Mouse (Mus musculus) left cerebral cortex, postnatal 10 days (tissue): ENCODE data around the gene Olfr520. TPM values are rescaled to one million over a fixed set of nuclear protein-coding genes. Genes with fewer than 3 reads are reported as not detected.
"Not testable (repeated sequence)": the region's sequence is repeated elsewhere in the genome, so short reads cannot be mapped to it uniquely, and the experiment has no call there.

Source experiments
- DNase-seq, 2 experiments: peaks; one replicate each; pipeline ENCODE4 v3.0.0; 2021 to 2022; ENCODE audit warnings: low spot score in 2 of 2, mixed read lengths in 1 of 2; ENCODE audit errors: extremely low spot score in 1 of 2
- intact Hi-C: fragments of 180-260 bp; cut with DNase I; formaldehyde crosslinking; loops from one replicate; pipeline ENCODE4 v1.15.1; 2025
- total RNA-seq, 2 experiments: library from RNA; stranded (reverse); gene quantifications; 2 replicates each; pipeline ENCODE4 v1.2.3; 2021

Olfr520 gene
- total RNA-seq, 2 experiments from 2014 or later, result 0.51 TPM; not detected in 1

DNA sequence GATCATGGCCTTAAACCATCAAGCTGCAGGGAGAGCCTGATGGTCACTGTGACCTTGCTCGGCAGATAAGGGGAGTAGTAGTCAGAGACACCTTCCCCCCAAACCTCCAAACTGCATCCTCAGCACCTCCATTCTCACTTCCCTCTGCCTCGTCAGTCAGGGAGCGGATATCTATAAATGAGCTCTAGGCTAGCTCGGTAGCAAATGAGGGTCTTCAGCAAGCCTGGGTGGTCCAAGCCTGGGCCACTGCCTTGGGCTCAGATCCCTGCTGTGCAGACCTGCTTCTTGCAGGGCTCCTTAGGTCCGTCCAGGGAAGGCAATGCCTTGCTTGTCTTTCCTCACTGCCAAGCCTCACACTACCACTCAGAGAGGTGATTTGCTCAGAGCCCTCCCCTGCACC lies 21.3 kb upstream of the Olfr520 start:
- intact Hi-C loops, result loop anchor here (5.0 kb wide), 1 partner anchor 81 kb away; the partner anchor contains the start of gene Tpbgl
- DNase-seq, result no peak

DNA sequence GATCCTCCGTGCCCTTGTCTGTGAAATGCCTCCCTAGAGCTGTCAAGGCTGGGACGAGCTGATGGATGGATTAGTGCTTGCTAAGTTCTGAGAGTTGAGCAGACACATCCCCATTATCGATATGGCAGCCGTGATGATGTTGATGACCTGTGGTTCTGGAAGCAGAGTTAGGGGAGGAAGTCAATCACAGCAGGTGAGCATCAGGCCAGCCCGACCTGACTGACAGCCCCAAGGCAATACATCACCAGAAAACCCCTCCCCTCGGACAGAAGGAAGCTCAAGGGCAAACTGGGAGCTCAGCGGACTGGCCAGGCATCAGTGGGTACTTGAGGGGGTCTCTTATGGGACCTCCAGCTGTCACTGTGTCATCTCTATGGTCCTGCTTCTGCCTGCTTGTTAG lies 20.1 kb upstream of the Olfr520 start:
- intact Hi-C loops, result loop anchor here (5.0 kb wide), 2 partner anchors 82 to 83 kb away; partner anchors contain the start of gene Tpbgl
- DNase-seq, result no peak

DNA sequence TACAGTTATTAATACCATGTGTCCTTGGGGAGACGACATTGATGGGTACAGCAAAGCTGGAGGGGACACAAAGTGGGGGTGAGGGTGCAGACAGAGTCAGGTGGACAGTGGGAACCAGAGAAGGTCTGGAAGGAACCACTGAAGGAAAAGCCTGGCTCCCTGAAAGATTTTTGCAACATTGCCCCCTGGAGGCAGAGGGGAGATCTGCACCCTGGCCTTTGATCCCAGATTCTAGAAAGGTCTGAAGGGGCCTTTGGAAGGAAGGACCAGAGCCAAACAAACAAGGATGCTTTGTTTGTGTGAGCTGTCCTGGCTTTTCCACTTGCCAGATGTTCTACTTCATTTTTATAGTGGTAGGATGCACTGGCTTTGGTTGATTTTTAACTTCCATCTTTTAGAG lies 19.6 kb upstream of the Olfr520 start:
- intact Hi-C loops, result loop anchor here (5.0 kb wide), 1 partner anchor 82 kb away; no protein-coding TSS in a partner anchor

DNA sequence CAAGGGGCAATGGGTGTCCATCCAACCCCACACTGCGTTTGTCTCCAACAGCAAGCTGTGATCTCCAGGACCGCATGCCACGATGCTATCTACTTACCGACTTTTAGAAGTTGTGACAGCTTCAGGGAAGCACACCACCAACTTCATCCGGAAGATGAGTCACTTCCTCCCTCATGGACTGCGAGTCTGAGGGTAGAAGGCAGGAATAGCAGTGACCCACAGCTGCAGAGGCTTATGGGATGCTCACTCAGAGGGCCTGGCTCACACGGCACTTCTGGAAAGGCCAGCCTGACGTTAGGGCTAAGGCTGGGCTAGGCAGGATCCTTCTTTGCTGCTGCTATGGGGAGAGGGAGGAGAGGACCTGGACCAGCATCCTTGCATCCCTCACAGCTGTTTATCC lies 18.9 kb upstream of the Olfr520 start, which contains the start of gene Slco2b1:
Gene Slco2b1 (minus strand): TSS at position 175 of the 400 bp plus-strand sequence.
- no peak for DNase-seq
- intact Hi-C loops, result loop anchor here (5.0 kb wide), 1 partner anchor 81 kb away; no protein-coding TSS in a partner anchor

More for the DNA sequence above, 19.6 kb upstream of the Olfr520 start:
- peak in 1 of 2 experiments; percentile 51 for DNase-seq

DNA sequence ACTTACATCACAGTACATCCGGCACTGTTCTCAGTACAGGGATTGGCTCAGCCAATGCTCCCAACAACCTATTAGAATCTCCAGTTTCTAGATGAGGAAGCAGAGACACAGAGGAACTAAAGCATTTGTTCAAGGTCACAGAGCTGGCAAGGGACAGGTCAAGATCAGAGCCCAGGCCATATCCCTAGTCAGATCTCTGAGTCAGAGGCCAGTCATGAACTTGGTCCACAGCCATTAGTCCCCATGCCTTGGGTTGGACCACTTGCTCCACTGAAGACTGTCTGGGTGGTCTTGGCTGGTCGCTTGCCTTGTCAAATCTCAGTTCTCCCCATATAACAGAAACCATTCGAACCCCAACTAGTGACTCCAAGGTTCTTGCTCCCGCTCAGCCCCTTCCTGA lies 17.6 kb upstream of the Olfr520 start:
- DNase-seq, result no peak
- intact Hi-C loops, result loop anchor here (5.0 kb wide), 1 partner anchor 80 kb away; no protein-coding TSS in a partner anchor

DNA sequence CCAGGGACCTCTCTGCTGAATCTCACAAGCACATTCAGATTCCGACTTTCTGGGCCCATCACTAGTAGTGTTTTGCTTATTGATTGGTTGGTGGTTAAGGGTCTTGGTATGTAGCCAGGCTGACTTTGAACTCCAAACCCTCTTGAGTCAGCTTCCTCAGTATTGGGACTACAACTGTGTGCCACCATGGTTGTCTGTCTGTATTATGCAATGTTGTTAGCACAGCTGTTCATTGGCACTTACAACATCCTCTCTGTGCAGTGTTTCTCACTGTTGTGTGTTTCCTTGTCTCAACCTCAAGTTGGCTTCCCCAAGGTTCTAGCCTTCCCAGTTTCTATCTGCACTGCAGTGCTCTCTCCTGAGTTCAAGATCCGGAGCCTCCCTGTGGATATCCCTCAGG lies 13.5 kb upstream of the Olfr520 start:
- intact Hi-C loops, result no loop called here
- no peak for DNase-seq

DNA sequence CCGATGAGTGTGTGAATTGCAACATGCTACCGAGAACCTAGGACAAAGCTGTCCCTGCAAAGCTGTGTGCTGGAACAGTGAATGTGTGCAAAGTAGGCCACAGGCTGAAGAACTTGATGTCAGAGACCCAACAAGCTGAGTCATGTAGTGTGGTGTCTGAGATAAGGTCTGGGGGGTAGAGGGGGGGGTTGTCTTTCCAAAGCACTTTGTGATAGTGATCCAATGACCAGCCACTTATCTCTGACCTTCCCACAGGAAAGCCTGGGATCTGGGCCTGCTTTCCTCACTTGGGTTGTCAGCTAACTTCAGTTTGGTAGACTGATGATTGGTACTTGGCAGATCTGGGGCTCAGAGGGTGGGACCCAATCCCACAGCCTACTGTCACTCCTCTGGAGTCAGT lies 4.5 kb downstream of the Olfr520 start:
- intact Hi-C loops, result no loop called here
- no peak for DNase-seq

DNA sequence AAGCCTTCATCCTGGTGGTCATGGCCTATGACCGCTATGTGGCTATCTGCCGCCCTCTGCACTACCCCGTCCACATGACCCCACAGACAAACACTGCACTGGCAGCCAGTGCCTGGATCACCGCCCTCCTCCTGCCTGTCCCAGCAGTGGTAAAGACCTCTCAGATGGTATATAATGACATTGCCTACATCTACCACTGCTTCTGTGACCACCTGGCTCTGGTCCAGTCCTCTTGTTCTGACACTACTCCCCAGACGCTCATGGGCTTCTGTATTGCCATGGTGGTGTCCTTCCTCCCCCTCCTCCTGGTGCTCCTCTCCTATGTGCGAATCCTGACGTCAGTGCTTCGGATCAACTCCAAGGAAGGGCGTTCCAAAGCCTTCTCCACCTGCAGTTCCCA lies 5.4 kb downstream of the Olfr520 start:
- intact Hi-C loops, DNase-seq: not testable (repeated sequence)

DNA sequence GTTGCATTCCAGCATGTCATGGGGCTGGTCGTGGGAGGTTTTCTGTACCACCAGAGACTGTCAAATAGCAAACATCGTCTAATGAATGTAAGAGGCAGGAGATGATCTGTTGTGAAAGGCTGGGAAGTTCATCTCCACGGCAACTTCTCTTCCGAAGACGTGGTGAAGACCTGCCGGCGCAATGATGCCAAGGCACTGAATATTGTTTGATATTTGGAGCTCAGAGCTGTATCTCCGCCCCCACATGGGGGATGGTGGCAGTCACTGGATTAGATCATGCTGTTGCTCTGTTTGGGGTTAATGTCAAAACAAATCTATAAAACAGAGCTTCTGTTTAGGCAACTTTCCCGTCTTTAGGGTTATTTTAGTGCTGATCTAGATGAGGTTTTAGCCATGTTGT lies 9.2 kb downstream of the Olfr520 start:
- intact Hi-C loops, result no loop called here
- DNase-seq, result no peak

DNA sequence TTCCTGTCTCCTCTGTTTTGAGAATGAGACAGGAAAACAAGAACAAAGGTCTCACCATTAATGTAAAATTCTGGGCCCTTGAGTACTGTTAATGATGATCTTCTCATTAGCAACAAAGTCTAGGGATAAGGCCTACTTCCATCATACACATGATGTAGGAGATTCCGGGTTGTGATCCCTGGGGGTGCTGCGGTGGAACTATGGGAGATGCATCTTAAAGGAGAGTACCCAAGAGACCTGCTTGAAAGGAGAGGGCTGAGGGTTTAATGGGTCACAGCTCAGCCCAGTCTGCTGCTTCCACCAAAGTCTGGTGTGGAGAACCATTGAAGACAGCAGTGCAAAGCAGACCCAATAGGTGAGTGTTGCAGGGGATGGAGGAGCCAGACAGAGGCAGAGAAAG lies 33.1 kb downstream of the Olfr520 start, which contains the start of gene Olfr521:
Gene Olfr521 (plus strand): TSS at position 301 of the 400 bp plus-strand sequence.
- intact Hi-C loops, result no loop called here
- DNase-seq, result no peak

DNA sequence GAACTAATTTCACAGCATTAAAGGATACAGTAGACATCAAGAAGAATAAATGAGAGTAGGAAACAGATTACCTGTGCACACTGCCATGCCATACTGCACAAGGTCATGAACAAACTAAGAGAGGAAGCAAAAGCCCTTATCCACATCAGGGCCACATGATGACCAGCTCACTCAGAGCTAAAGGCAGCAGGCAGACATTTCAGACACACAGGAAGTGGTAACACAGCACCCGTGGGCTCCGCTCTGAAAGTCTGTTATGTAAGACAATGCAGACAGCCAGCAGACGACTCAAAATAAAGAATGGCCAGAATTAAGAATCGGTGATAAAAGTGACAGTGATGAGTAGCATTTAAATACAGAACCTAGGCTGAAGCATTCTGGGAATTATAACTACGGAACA lies 51.3 kb downstream of the Olfr520 start:
- DNase-seq, result no peak
- intact Hi-C loops, result no loop called here

DNA sequence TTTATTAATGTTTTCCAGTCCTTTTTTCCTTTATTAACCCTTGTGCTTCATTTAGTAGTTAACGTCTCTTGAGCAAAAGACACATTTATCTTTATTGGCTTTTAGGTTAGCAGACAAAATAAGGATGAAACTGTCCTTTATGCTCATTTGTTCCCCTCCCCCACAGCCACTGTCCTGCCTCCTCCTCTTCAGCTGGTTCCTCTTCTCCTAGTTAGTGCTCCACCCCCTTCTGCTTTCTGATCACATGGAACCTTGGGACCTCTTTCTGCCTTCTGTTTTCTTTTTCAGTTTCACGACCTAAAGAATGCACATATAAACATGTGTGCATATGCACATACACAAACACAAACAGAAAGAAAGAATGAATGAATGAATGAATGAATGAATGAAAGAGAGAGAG lies 51.8 kb downstream of the Olfr520 start:
- no peak for DNase-seq
- intact Hi-C loops, result no loop called here

DNA sequence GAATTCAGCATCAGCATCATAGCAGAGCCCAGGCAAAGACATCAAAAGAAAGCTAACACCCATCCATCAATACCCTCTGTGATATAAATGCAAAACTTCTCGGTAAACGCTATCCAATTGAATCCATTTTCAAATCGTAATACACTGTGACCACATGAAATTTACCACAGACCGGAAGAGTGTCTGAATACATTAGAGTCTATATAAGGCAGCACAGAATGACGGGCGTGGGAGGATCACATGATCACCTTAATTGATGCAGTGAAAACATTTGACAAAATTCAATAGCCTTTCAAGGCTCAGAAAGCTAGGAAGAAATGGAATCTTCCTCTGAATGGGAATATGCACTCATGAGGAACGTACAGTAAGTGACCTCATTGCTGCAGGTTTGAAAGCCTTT lies 53.3 kb downstream of the Olfr520 start:
- intact Hi-C loops, result no loop called here

DNA sequence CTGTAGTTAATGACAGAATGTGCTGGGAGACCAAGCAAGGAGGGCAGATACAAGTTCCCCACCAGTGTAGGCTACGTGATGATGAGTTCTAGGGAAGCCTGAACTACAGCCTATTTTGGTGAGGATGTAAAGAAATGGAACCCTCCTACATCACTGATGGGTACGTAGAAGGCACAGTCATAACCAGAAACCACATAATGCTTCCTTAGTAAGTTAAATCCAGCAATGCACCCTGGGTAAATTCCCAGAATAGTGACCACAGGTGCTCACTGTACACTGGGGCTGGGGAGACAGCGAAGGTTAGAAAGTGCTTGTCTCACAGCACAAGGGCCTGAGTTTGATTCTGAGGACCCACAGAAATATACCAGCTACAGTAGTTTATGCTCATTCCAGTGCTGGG lies 55.5 kb downstream of the Olfr520 start:
- intact Hi-C loops, result no loop called here
- DNase-seq, result no peak

More for the DNA sequence above, 53.3 kb downstream of the Olfr520 start:
- no peak for DNase-seq

Other genes with a start within 250 kb of the Olfr520 start
- 100 to 1,000 TPM; 266 to 286 TPM for gene Rps3, start 246.5 kb upstream of the Olfr520 start, total RNA-seq
- 100 to 1,000 TPM; 167 to 196 TPM for gene Arrb1, start 194.8 kb upstream of the Olfr520 start, total RNA-seq
- 1 to 10 TPM; 3.3 TPM for gene Tpbgl, start 103.2 kb upstream of the Olfr520 start, total RNA-seq
- 10 to 100 TPM; 15.4 to 15.8 TPM for gene Slco2b1, start 18.9 kb upstream of the Olfr520 start, total RNA-seq
- not detected for gene Olfr521, start 33.2 kb downstream of the Olfr520 start, total RNA-seq
- 1 to 10 TPM; 2.7 to 3.1 TPM for gene Neu3, start 98.1 kb downstream of the Olfr520 start, total RNA-seq
- gene Xrra1, start 128.8 kb downstream of the Olfr520 start, total RNA-seq, result 1 to 10 TPM; 1.3 to 1.5 TPM
- gene Spcs2, start 133.2 kb downstream of the Olfr520 start, total RNA-seq, result 10 to 100 TPM; 79.7 to 86.7 TPM